Mouse (Mus musculus) embryonic fibroblast, embryonic 13.5 days (primary cell): ENCODE results near the gene Camk2g. TPM values are rescaled to one million over a fixed set of nuclear protein-coding genes. Genes with fewer than 3 reads are reported as not detected.

Experiments used
- H3K27ac ChIP-seq: 2 replicates; pipeline ENCODE4 v1.5.1; 2012; ENCODE audit warnings: low read length, control low read depth, inconsistent platforms; ENCODE audit not compliant: insufficient read depth
- H3K4me1 ChIP-seq: 2 replicates; pipeline ENCODE4 v1.6.1; 2011; ENCODE audit warnings: low read length; ENCODE audit not compliant: control insufficient read depth, insufficient read depth
- H3K4me3 ChIP-seq: 2 replicates; pipeline ENCODE4 v1.5.1; 2011; ENCODE audit warnings: mild to moderate bottlenecking, control low read depth, low read length; ENCODE audit not compliant: insufficient read depth
- CTCF ChIP-seq: IDR thresholded peaks from 2 replicates; pipeline ENCODE4 v1.5.1; 2011; ENCODE audit warnings: mild to moderate bottlenecking, control low read depth, low read length, moderate library complexity, borderline replicate concordance; ENCODE audit not compliant: insufficient read depth
- POLR2A ChIP-seq: IDR thresholded peaks from 2 replicates; pipeline ENCODE4 v1.6.1; 2011; ENCODE audit warnings: low read depth, mild to moderate bottlenecking, control low read depth, low read length, moderate library complexity
- polyA plus RNA-seq: library from polyadenylated mRNA; stranded (reverse); fragments of >200 nt; gene quantifications from 2 replicates; pipeline ENCODE4 v1.2.4, GENCODE M21; 2011; ENCODE audit warnings: low read depth; ENCODE audit not compliant: missing spikeins, insufficient read length

Gene Camk2g
- polyA plus RNA-seq, 1 experiment, result 105 TPM

DNA sequence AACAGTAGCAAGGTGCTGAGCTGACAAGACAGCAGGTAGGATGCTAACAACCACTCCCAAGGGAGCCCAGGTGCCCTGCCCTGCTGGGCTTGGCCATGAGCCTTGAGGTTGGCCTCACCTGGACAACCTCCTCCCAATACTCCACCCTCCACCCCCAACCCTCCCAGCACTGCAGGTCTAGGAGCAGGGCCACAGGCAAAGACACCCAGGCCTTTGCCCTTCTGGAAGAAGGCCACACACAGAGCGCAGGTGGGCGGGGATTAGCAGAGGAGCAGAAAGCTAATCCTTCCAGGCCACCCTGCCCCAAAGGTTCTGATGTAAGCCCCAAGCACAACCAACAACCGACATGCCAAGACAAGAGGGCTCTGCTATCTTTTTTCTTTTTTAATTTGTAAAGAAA, 20.5 kb downstream of the Camk2g start:
- 0 out of 2 replicates have a peak, but pooled peaks cover 4% of the 10 kb centered on the region for H3K4me1 ChIP-seq
- TF ChIP-seq POLR2A (no peak), CTCF (no peak)
- H3K27ac ChIP-seq, result no peak overlapping the region
- H3K4me3 ChIP-seq, result no peak overlapping the region

DNA sequence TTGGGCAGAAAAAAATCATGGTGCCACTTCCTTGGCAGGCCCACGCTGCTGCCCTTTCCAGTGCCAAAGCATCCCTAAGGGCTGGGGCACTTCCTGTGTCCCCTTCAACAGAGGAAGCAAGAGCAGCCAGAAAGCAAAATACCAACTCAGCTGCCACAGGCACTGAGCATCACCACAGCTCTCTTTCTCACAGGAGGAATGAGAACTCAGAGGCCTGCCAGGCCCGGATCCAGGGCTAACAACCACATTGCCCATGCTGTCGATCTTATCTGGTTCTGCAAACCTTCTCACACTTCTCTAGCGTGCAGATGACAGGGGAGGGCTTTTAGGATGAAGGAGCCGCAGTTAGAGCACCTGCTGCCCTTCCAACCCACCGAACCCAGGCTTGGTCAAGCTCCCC, 21.1 kb downstream of the Camk2g start:
- Histone ChIP-seq H3K27ac (no peak overlapping the region), H3K4me1 (peaks cover 9% of the 10 kb centered on the region; the same call in 1 of the 2 replicates), H3K4me3 (no peak overlapping the region)
- TF ChIP-seq CTCF, result no peak
- no peak for TF ChIP-seq POLR2A

DNA sequence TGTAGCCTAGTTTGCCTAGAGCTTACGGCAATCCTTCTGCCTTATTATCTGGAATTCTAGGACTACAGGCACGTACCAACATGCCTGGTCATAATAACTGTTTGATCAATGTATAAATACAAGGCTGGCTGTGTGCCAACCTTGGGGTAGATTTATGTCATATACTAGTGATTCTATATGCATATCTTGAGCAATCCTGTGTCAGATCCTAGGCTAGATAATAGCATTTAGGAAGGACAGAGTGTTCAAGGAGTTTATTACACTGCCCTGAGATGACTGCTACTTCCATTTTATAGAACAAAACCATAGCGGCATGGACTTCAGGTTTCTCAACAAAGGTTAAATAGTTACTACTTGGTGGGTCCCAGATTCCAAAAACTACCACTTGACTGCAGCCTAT, 21.9 kb downstream of the Camk2g start:
- no peak overlapping the region for H3K27ac ChIP-seq
- no peak overlapping the region for H3K4me3 ChIP-seq
- TF ChIP-seq POLR2A (no peak), CTCF (no peak)
- H3K4me1 ChIP-seq, result peaks cover 11% of the 10 kb centered on the region; the same call in 1 of the 2 replicates

- no peak overlapping the region for H3K4me3 ChIP-seq
- H3K4me1 ChIP-seq, result peaks cover 20% of the 10 kb centered on the region
- TF ChIP-seq CTCF, result no peak
- TF ChIP-seq POLR2A, result no peak
- H3K27ac ChIP-seq, result peak overlapping the region; percentile 96
These were observed 25.3 kb downstream of the Camk2g start for GRCm38 (mm10) chr14:20768581-20768980.

- Histone ChIP-seq H3K4me1 (peaks cover 20% of the 10 kb centered on the region), H3K27ac (peak overlapping the region; percentile 96), H3K4me3 (no peak overlapping the region)
- TF ChIP-seq POLR2A (peak; percentile 21; the same call in 1 of the 2 replicates), CTCF (no peak)
These were observed 26.0 kb downstream of the Camk2g start for GRCm38 (mm10) chr14:20767936-20768335.

DNA sequence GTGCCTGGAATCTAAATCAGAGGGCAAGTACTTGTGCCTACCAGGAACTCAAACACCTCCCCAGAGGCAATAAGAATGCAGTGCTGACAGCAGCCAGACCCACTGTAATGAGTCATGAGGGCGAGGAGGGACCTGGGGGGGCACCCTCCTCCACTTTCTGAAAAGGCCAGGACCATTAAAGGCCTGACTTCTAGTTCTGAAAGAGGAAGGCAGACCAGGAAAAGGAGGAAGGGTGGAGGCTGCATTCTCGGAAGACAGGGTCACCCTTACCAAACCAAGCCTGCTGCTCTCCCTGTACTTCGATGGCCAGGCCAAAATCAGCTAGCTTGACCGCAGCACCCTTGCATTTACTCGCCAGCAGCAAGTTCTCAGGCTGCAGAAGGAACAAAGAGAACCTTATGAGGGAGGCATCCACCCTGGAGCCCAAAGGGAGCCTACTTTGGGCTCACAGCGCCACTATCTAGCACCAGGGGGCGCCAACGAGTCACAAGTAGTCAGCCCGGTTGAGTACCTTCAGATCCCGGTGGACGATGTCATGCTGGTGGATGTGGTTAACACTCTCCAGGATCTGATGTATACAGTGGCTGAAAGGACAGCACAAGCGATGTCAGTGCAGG, 28.1 kb downstream of the Camk2g start:
- peak; percentile 13; the same call in 1 of the 2 replicates for TF ChIP-seq POLR2A
- peak; percentile 83 for TF ChIP-seq CTCF
- Histone ChIP-seq H3K4me3 (no peak overlapping the region), H3K4me1 (peaks cover 20% of the 10 kb centered on the region), H3K27ac (peak overlapping the region; percentile 97)

DNA sequence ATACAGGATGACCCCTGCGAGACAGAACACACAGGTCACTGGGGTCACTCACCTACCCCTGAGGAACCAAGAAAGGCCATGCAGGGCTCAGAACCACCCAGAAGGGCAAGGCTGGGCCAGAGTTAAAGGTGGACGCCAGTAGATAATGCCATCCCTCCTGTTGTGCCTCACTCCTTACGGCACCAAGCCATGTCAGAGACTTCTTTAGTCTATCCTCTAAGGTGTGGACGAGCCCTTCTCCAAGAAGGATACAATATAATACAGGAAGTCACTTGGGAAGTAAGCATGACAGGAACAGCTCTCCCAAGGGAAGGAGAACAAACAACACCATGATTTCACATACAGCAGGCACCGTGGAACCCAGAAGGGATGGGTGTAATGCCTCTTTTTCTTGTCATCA, 28.9 kb downstream of the Camk2g start:
- Histone ChIP-seq H3K4me3 (no peak overlapping the region), H3K27ac (peak overlapping the region; percentile 97)
- no peak for TF ChIP-seq POLR2A
- no peak for TF ChIP-seq CTCF

GRCm38 (mm10) chr14:20758768-20759435, 35.0 kb downstream of the Camk2g start:
- no peak overlapping the region for H3K27ac ChIP-seq
- no peaks in the 10 kb centered on the region for H3K4me1 ChIP-seq
- no peak overlapping the region for H3K4me3 ChIP-seq
- TF ChIP-seq CTCF, result no peak
- TF ChIP-seq POLR2A, result no peak

More for the DNA sequence above, 28.9 kb downstream of the Camk2g start:
- peaks cover 20% of the 10 kb centered on the region for H3K4me1 ChIP-seq

DNA sequence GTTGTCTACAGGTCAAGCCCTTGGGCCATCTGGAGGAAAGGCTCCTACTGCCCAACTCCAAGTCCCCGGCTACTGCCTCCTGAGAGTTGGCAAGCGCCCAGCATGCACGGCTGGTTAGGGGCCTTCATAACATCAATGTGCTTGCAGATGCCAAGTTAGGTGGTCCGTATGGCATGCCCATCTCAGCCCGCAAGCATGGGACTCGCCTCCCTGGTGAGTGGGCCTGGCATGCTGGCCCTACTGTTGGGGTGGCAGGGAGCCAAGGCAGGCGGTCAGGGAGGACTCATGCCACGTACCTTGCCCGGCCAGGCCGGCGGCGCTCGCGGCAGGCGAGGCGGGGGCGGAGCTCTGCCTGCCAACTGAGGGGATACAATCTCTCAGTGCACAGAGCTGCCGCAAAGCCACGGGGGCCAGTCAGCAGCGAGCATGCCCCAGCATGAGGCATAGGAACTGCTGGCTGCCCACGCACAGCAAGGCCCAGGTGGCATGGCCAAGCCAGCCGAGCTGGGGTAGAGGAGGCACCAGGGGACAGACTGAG, 36.4 kb downstream of the Camk2g start:
- Histone ChIP-seq H3K4me1 (no peaks in the 10 kb centered on the region), H3K4me3 (no peak overlapping the region), H3K27ac (no peak overlapping the region)
- TF ChIP-seq POLR2A (no peak), CTCF (no peak)

DNA sequence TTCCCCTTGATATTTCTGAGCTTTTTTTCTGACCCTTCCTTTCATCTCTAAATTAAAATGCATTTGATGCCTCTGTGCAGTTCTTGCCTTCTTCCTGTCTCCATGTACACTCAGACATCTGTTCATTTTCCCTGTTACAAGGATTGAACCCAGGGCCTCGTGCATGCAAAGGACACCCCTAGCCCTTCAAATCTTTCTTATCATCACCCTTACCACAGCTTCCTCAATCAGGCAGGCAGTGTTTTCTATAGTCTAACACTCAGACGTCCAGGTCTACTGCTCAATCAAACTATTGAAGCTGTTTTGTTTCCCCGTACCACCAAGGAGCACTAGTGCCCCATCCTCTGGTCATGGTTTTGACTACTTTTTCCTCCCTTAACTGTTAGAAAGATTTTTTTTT, 40.1 kb downstream of the Camk2g start:
- Histone ChIP-seq H3K4me1 (no peaks in the 10 kb centered on the region), H3K4me3 (no peak overlapping the region), H3K27ac (no peak overlapping the region)
- TF ChIP-seq POLR2A, result no peak
